Mouse (Mus musculus): ENCODE data around the gene Pou2f1. TPM values are rescaled to one million over a fixed set of nuclear protein-coding genes. Genes with fewer than 3 reads are reported as not detected.

Gene Pou2f1
- polyA plus RNA-seq, 1 experiment = 22.9 TPM

DNA sequence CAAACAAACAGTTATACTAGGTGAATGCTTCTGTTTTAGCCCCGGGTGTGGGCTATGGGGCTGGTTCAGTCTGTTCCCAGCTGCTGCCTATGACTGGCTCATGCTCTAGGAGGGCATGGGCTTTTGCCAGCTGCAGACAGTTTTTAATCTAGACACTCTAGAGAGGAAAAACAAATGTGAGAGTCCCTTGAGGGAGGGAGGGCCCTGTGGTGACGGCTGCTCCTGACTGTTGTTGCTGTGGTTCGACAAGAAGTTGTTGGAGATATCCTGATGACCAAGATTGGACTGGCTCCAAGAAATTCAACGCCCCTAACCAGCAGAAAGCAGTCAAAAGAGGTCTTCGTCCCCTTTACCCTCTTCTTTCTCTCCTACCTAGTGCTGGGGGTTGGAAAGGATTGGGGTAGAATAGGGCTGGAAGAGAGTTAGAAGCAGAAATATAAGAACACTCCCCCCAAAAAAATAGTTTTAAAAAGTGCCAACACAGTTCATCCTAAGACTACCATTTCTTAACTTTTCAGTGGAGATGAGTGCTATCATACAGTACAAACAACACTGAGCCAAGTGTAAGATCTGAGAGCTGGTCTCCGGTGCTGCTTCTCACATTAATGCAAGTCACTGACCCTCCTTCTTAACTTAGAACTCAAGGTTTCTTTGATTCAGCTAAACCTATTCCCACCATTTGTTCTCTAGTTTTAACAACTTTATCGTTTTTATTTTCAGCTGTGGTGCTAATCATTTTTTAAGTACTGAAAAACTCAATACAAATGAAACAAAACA, 25.6 kb downstream of the Pou2f1 start:
- no peak overlapping the region for H3K27ac ChIP-seq (ENCODE audit: insufficient read depth, low read length)
- TF ChIP-seq POLR2A (IDR thresholded peaks at IDR 0.05; ENCODE audit: low read depth, low read length) (no peak), CTCF (IDR thresholded peaks at IDR 0.05; ENCODE audit: extremely low read depth, insufficient read depth, insufficient read length, insufficient replicate concordance) (no peak)
- peaks cover 6% of the 10 kb centered on the region; the same call in 1 of the 2 replicates for H3K4me1 ChIP-seq (ENCODE audit: control insufficient read depth, insufficient read depth, insufficient read length)
- no peaks in the 10 kb centered on the region for H3K27me3 ChIP-seq (ENCODE audit: control insufficient read depth, insufficient read depth, low read length)
- no peak overlapping the region for H3K4me3 ChIP-seq (ENCODE audit: extremely low read depth, insufficient read depth, insufficient read length)
- no peaks in the 10 kb centered on the region for H3K36me3 ChIP-seq (ENCODE audit: control insufficient read depth, insufficient read depth, low read length)
- 37% methylated on average over 7 of the region's 7 CpGs for WGBS
- DNase-seq (ENCODE audit: low read depth in 1 of 2, low spot score in 2 of 2) = no peak

DNA sequence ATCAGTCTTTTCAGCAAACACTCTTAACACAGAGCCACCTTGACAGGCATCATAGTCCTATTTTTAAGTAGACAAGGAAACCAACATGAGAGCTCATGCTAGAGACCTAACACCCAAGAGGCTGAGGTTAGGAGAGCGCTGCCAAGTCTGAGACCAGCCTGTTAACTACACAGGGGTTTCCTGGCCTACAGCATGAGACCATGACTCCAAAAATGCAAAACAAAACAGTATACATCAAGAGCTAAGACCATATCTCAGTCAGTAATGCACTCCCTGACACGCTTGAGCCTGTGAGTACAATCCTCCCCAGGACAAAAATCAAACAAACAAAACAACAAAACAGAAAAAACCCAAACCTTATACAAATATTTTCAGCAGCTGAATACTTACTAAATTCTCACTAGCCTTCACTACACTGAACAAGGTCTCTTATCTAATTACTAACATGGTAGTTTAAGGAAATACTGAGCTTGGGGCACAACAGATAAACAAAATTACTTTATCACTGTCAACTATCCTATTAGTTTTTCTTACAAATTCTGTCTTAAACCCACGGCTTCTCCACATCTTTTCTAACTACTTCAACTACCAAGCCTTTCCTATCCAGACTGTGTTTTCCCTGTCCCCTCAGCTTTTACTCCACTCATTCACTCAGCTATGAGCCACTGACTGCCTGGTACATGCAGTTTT, 33.3 kb downstream of the Pou2f1 start:
- no peaks in the 10 kb centered on the region for H3K27me3 ChIP-seq (ENCODE audit: control insufficient read depth, insufficient read depth, low read length)
- no peaks in the 10 kb centered on the region for H3K36me3 ChIP-seq (ENCODE audit: control insufficient read depth, insufficient read depth, low read length)
- 68% methylated on average over 3 of the region's 3 CpGs for WGBS
- H3K4me3 ChIP-seq (ENCODE audit: extremely low read depth, insufficient read depth, insufficient read length) = no peak overlapping the region
- TF ChIP-seq POLR2A (IDR thresholded peaks at IDR 0.05; ENCODE audit: low read depth, low read length) = no peak
- TF ChIP-seq CTCF (IDR thresholded peaks at IDR 0.05; ENCODE audit: extremely low read depth, insufficient read depth, insufficient read length, insufficient replicate concordance) = no peak
- no peaks in the 10 kb centered on the region; the same call in 1 of the 2 replicates for H3K4me1 ChIP-seq (ENCODE audit: control insufficient read depth, insufficient read depth, insufficient read length)
- no peak for DNase-seq (ENCODE audit: low read depth in 1 of 2, low spot score in 2 of 2)
- no peak overlapping the region for H3K27ac ChIP-seq (ENCODE audit: insufficient read depth, low read length)

DNA sequence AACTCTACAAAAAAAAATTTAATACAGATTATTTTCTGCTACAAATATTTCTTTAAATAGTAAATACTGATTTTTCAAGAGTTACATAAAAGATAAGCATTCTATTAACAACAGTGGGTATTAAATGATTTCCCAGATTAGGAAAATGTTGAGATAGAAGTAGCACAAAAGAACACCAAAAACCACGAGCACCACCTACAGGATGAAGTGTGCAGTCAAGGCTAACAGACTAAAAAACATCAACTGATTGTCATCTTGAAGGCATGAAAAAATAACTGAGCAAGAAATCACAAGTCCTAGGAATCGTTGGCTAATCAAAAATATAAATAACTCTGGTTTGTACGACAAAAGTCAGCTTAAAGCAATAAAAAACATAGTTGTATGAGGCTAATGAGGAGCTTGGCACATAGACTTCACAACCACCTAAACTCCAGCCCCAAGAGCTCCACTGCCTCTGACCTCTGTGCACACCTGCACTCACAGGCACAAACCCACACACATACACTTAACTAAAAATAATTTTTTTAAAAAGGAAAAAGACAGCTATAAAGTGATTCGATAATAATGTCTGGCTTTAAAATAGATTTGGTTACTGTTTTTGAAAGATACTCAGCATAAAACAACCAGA, 35.3 kb downstream of the Pou2f1 start:
- no peaks in the 10 kb centered on the region for H3K27me3 ChIP-seq (ENCODE audit: control insufficient read depth, insufficient read depth, low read length)
- DNase-seq (ENCODE audit: low read depth in 1 of 2, low spot score in 2 of 2) = peak; percentile 37 to 68
- no peak for TF ChIP-seq CTCF (IDR thresholded peaks at IDR 0.05; ENCODE audit: extremely low read depth, insufficient read depth, insufficient read length, insufficient replicate concordance)
- no peaks in the 10 kb centered on the region; the same call in 1 of the 2 replicates for H3K4me1 ChIP-seq (ENCODE audit: control insufficient read depth, insufficient read depth, insufficient read length)
- H3K4me3 ChIP-seq (ENCODE audit: extremely low read depth, insufficient read depth, insufficient read length) = no peak overlapping the region
- no peak overlapping the region for H3K27ac ChIP-seq (ENCODE audit: insufficient read depth, low read length)
- no peaks in the 10 kb centered on the region for H3K36me3 ChIP-seq (ENCODE audit: control insufficient read depth, insufficient read depth, low read length)
- 19% methylated on average over 4 of the region's 4 CpGs for WGBS

DNA sequence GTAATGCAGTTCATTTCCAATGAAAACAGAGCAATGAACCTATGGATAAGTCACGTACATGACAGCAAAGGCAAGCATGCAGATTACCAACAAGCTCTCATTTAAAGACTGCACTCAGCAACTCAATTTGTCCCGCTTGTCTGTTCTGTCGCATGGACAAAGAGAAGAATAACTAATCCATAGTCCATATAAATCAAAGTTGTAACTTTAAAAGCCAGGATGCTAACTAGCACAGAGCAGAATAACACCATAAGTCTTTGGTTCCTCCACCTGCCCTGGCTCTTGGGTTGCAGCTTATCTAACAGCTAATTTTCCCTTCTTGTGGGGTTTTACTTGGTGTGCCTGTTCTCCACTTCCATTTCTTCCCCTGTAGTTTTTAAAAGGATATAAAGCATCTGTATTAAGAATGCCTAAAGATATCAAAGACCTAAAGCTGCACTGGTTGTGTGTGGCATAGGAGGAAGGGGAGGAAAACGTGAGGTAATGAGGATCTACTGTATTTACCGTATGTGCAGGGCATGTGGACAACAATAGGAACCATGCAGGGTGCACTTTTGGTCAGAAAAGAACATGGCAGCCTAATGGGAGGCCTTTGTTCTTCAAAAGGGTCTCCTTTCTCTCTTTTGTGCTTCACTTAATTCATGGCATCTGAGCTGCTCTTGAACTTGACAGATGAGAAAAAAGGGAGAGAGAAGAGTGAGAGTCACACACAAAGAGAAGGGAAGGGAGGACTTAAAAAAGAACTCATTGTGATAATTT, 36.1 kb downstream of the Pou2f1 start:
- Histone ChIP-seq H3K36me3 (ENCODE audit: control insufficient read depth, insufficient read depth, low read length) (no peaks in the 10 kb centered on the region), H3K4me3 (ENCODE audit: extremely low read depth, insufficient read depth, insufficient read length) (no peak overlapping the region), H3K4me1 (ENCODE audit: control insufficient read depth, insufficient read depth, insufficient read length) (no peaks in the 10 kb centered on the region), H3K27ac (ENCODE audit: insufficient read depth, low read length) (no peak overlapping the region), H3K27me3 (ENCODE audit: control insufficient read depth, insufficient read depth, low read length) (no peaks in the 10 kb centered on the region)
- 95% methylated on average over 5 of the region's 5 CpGs for WGBS
- no peak for TF ChIP-seq POLR2A (IDR thresholded peaks at IDR 0.05; ENCODE audit: low read depth, low read length)
- no peak for DNase-seq (ENCODE audit: low read depth in 1 of 2, low spot score in 2 of 2)

DNA sequence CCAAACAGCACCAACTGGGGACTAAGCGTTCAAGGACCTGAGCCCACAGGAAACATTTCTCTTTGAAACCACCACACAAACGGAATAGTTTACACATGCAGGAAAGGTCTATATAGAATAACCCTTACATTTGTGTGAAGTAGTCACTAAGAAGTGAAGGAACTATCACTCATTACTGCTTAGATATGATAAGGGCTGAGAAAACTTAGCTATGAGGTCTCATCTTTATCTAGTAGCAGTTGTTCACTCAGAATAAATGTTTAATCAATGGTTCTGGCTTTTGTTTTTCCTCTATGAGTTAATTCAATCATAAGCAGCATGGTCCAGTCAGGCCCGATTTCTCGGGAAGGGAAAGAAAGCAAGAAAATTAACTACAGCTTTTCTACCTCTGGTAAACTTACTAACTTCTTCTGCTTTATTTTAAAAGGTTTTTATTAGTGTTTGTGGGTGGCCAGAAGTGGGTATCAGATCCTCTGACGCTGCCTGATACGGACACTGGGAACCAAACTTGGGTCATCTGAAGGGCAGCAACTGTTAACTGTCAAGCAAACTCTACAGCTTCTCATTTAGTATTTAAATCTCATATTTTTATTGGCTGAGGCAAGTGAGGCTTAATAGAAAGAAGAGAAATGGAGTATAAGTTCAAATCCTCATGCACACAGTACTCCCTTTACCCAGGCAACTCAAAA, 40.7 kb downstream of the Pou2f1 start:
- Histone ChIP-seq H3K4me3 (ENCODE audit: extremely low read depth, insufficient read depth, insufficient read length) (no peak overlapping the region), H3K27me3 (ENCODE audit: control insufficient read depth, insufficient read depth, low read length) (no peaks in the 10 kb centered on the region), H3K36me3 (ENCODE audit: control insufficient read depth, insufficient read depth, low read length) (no peaks in the 10 kb centered on the region), H3K4me1 (ENCODE audit: control insufficient read depth, insufficient read depth, insufficient read length) (no peaks in the 10 kb centered on the region), H3K27ac (ENCODE audit: insufficient read depth, low read length) (no peak overlapping the region)
- TF ChIP-seq CTCF (IDR thresholded peaks at IDR 0.05; ENCODE audit: extremely low read depth, insufficient read depth, insufficient read length, insufficient replicate concordance) (no peak), POLR2A (IDR thresholded peaks at IDR 0.05; ENCODE audit: low read depth, low read length) (no peak)
- DNase-seq (ENCODE audit: low read depth in 1 of 2, low spot score in 2 of 2) = no peak
- WGBS = 70% methylated on average over 6 of the region's 6 CpGs

DNA sequence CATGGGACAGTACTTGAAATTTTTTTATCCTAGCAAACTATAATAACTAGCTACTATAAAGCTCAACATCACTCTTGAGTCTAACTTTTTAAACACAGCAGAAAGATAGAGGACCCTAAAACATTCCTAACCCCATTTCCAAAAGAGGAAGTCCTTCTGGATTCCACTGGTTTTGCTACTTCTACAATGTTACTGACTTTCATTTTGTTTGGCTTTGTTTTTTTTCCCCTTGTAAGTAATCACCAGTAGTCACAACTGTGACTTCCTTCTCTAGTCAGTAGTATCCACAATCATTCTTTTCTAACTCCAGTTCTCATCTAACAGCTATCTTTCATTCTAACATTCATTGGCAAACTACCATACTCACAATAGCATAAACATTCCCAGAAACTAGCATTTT, 44.3 kb downstream of the Pou2f1 start:
- H3K27ac ChIP-seq (ENCODE audit: insufficient read depth, low read length) = no peak overlapping the region
- no peak for TF ChIP-seq CTCF (IDR thresholded peaks at IDR 0.05; ENCODE audit: extremely low read depth, insufficient read depth, insufficient read length, insufficient replicate concordance)
- no peak for TF ChIP-seq POLR2A (IDR thresholded peaks at IDR 0.05; ENCODE audit: low read depth, low read length)

More for the DNA sequence above, 44.3 kb downstream of the Pou2f1 start:
- H3K4me3 ChIP-seq (ENCODE audit: extremely low read depth, insufficient read depth, insufficient read length) = no peak overlapping the region
- no peaks in the 10 kb centered on the region for H3K36me3 ChIP-seq (ENCODE audit: control insufficient read depth, insufficient read depth, low read length)
- H3K27me3 ChIP-seq (ENCODE audit: control insufficient read depth, insufficient read depth, low read length) = no peaks in the 10 kb centered on the region
- DNase-seq (ENCODE audit: low read depth in 1 of 2, low spot score in 2 of 2) = no peak
- H3K4me1 ChIP-seq (ENCODE audit: control insufficient read depth, insufficient read depth, insufficient read length) = no peaks in the 10 kb centered on the region; the same call in 1 of the 2 replicates
